Mouse (Mus musculus): Measurements from ENCODE around the gene Hexim2.

DNA sequence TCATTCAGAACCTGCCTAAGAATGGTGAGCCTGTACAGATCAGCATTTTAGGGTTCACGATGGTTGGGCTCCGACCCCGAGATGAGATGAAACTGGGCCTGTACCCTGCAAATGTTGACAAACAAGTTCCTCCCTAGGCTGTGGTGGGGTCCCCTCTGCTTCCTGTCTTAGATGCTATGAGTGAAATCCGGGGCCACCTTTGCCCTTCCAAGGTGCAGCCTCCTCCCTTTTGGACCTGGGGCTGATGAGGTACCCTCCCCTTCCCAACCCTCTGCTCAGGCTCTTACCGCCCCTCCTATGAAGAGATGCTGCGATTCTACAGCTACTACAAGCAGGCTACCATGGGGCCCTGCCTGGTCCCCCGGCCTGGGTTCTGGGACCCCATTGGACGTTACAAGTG, 28.6 kb upstream of the Hexim2 start:
- TF ChIP-seq CTCF (IDR thresholded peaks at IDR 0.05; ENCODE audit: borderline replicate concordance, extremely low read depth, insufficient read depth, insufficient read length) (no peak), POLR2A (IDR thresholded peaks at IDR 0.05; ENCODE audit: borderline replicate concordance, extremely low read depth, insufficient read depth, insufficient read length, poor library complexity, severe bottlenecking) (no peak)

Measured in brain, embryonic 14.5 days (tissue).